Mouse (Mus musculus) CH12.LX (cell line): ENCODE results near the gene Gpatch2. TPM values are rescaled to one million over a fixed set of nuclear protein-coding genes. Genes with fewer than 3 reads are reported as not detected.

ENCODE experiments used
- DNase-seq: peaks from one replicate; pipeline ENCODE4 v3.0.0-alpha.2; 2013; ENCODE audit errors: extremely low read depth
- H3K27ac ChIP-seq: 2 replicates; pipeline ENCODE4 v1.5.1; 2012; ENCODE audit warnings: low read depth, mild to moderate bottlenecking, control low read depth, moderate library complexity; ENCODE audit not compliant: insufficient read depth
- H3K27me3 ChIP-seq: replicated peaks from 2 replicates; pipeline ENCODE3; 2012; ENCODE audit warnings: inconsistent platforms
- H3K36me3 ChIP-seq, 2 experiments: replicated peaks in 1 of 2; 2 replicates each; pipeline versions ENCODE3 to v1.6.1; 2012; ENCODE audit warnings: inconsistent platforms in 1 of 2, low read length in 1 of 2, mild to moderate bottlenecking in 1 of 2, mixed read lengths in 1 of 2, moderate library complexity in 1 of 2; ENCODE audit not compliant: control insufficient read depth in 1 of 2, insufficient read depth in 1 of 2
- H3K4me1 ChIP-seq, 2 experiments: 2 replicates each; pipeline ENCODE4 v1.6.1; 2012; ENCODE audit warnings: inconsistent platforms in 1 of 2, moderate library complexity in 1 of 2; ENCODE audit not compliant: insufficient read depth in 2 of 2, control insufficient read depth in 1 of 2
- H3K4me2 ChIP-seq: 2 replicates; pipeline ENCODE4 v1.6.1; 2012; ENCODE audit warnings: low read depth, mild to moderate bottlenecking, control low read depth; ENCODE audit not compliant: poor library complexity, insufficient read depth, severe bottlenecking
- H3K4me3 ChIP-seq, 3 experiments: fragments of 150-350 bp in 1 of 3; sonication (generic) in 1 of 3; replicated peaks in 1 of 3; 2 replicates each; pipeline versions ENCODE3 to v1.5.1; 2011 to 2012; ENCODE audit warnings: low read depth in 2 of 3, low read length in 2 of 3, mild to moderate bottlenecking in 2 of 3, moderate library complexity in 2 of 3, control low read depth in 1 of 3, improper control_type of control experiment in 1 of 3, inconsistent platforms in 1 of 3, mixed read lengths in 1 of 3; ENCODE audit not compliant: poor library complexity in 1 of 3
- H3K79me2 ChIP-seq: replicated peaks from 2 replicates; pipeline ENCODE4 v1.6.1; 2012; ENCODE audit warnings: mild to moderate bottlenecking, moderate library complexity; ENCODE audit not compliant: control insufficient read depth, poor library complexity, insufficient read depth, severe bottlenecking; ENCODE audit errors: extremely low read depth
- H3K9ac ChIP-seq: 2 replicates; pipeline ENCODE4 v1.6.1; 2012; ENCODE audit warnings: low read depth, mild to moderate bottlenecking, control low read depth, moderate library complexity; ENCODE audit not compliant: insufficient read depth
- H3K9me3 ChIP-seq: replicated peaks from 2 replicates; pipeline ENCODE3; 2012; ENCODE audit warnings: low read length, inconsistent platforms, mixed read lengths
- CHD2 ChIP-seq: IDR thresholded peaks from 2 replicates; pipeline ENCODE4 v1.6.1; 2011; ENCODE audit warnings: low read length, improper control_type of control experiment
- CTCF ChIP-seq, 2 experiments: IDR thresholded peaks in 1 of 2; conservative IDR thresholded peaks in 1 of 2; 2 replicates each; pipeline ENCODE4 v1.5.1; 2011 to 2012; ENCODE audit warnings: low read depth in 2 of 2, low read length in 2 of 2, improper control_type of control experiment in 1 of 2, inconsistent platforms in 1 of 2, mild to moderate bottlenecking in 1 of 2, moderate library complexity in 1 of 2
- E2F4 ChIP-seq: IDR thresholded peaks from 2 replicates; pipeline ENCODE4 v1.6.1; 2011; ENCODE audit warnings: low read depth, low read length, improper control_type of control experiment; ENCODE audit not compliant: insufficient replicate concordance
- ELF1 ChIP-seq: IDR thresholded peaks from 2 replicates; pipeline ENCODE4 v1.6.1; 2014; ENCODE audit warnings: low read depth, mild to moderate bottlenecking, inconsistent platforms, low read length, improper control_type of control experiment
- ETS1 ChIP-seq: conservative IDR thresholded peaks from 2 replicates; pipeline ENCODE4 v1.6.1; 2012; ENCODE audit warnings: low read depth, mild to moderate bottlenecking, inconsistent platforms, low read length, improper control_type of control experiment, moderate library complexity
- GABPA ChIP-seq: IDR thresholded peaks from 2 replicates; pipeline ENCODE4 v1.6.1; 2012; ENCODE audit warnings: low read depth, low read length, improper control_type of control experiment, inconsistent platforms; ENCODE audit not compliant: insufficient replicate concordance
- JUN ChIP-seq: IDR thresholded peaks from 2 replicates; pipeline ENCODE4 v1.6.1; 2011; ENCODE audit warnings: low read depth, mild to moderate bottlenecking, low read length, improper control_type of control experiment, moderate library complexity; ENCODE audit not compliant: insufficient read depth
- MAFK ChIP-seq: IDR thresholded peaks from 2 replicates; pipeline ENCODE4 v1.6.1; 2011; ENCODE audit warnings: low read length, improper control_type of control experiment; ENCODE audit not compliant: insufficient replicate concordance
- MAX ChIP-seq: IDR thresholded peaks from 2 replicates; pipeline ENCODE4 v1.6.1; 2011; ENCODE audit warnings: low read length, improper control_type of control experiment
- MYC ChIP-seq: IDR thresholded peaks from 2 replicates; pipeline ENCODE4 v1.6.1; 2011; ENCODE audit warnings: low read depth, mild to moderate bottlenecking, improper control_type of control experiment, low read length
- NELFE ChIP-seq: IDR thresholded peaks from 2 replicates; pipeline ENCODE4 v1.6.1; 2011; ENCODE audit warnings: low read depth, low read length, improper control_type of control experiment
- NRF1 ChIP-seq: IDR thresholded peaks from 2 replicates; pipeline ENCODE4 v1.6.1; 2014; ENCODE audit warnings: low read depth, mild to moderate bottlenecking, inconsistent platforms, low read length, improper control_type of control experiment, moderate library complexity
- PAX5 ChIP-seq: IDR thresholded peaks from 2 replicates; pipeline ENCODE4 v1.6.1; 2012; ENCODE audit warnings: low read length, inconsistent platforms, mixed read lengths
- POLR2A ChIP-seq: IDR thresholded peaks from 2 replicates; pipeline ENCODE4 v1.6.1; 2011; ENCODE audit warnings: low read depth, mild to moderate bottlenecking, improper control_type of control experiment, low read length
- POLR2AphosphoS2 ChIP-seq: IDR thresholded peaks from 2 replicates; pipeline ENCODE4 v1.6.1; 2011; ENCODE audit warnings: low read depth, low read length, improper control_type of control experiment
- RAD21 ChIP-seq: IDR thresholded peaks from 2 replicates; pipeline ENCODE4 v1.6.1; 2011; ENCODE audit warnings: low read depth, mild to moderate bottlenecking, low read length, improper control_type of control experiment, moderate library complexity
- RCOR1 ChIP-seq: conservative IDR thresholded peaks from 2 replicates; pipeline ENCODE4 v1.6.1; 2012; ENCODE audit warnings: low read depth, mild to moderate bottlenecking, inconsistent platforms, low read length, improper control_type of control experiment
- SMC3 ChIP-seq: IDR thresholded peaks from 2 replicates; pipeline ENCODE4 v1.6.1; 2011; ENCODE audit warnings: low read depth, low read length, improper control_type of control experiment
- TBP ChIP-seq: conservative IDR thresholded peaks from 2 replicates; pipeline ENCODE4 v1.6.1; 2011; ENCODE audit warnings: low read depth, low read length, improper control_type of control experiment
- UBTF ChIP-seq: IDR thresholded peaks from 2 replicates; pipeline ENCODE4 v1.6.1; 2012; ENCODE audit warnings: low read depth, mild to moderate bottlenecking, inconsistent platforms, low read length, improper control_type of control experiment, moderate library complexity
- USF2 ChIP-seq: conservative IDR thresholded peaks from 2 replicates; pipeline ENCODE4 v1.6.1; 2011; ENCODE audit warnings: low read depth, low read length, improper control_type of control experiment
- ZC3H11A ChIP-seq: IDR thresholded peaks from 2 replicates; pipeline ENCODE4 v1.6.1; 2012; ENCODE audit warnings: low read depth, mild to moderate bottlenecking, inconsistent platforms, low read length, improper control_type of control experiment
- ZMIZ1 ChIP-seq: IDR thresholded peaks from 2 replicates; pipeline ENCODE4 v1.6.1; 2012; ENCODE audit warnings: low read depth, mild to moderate bottlenecking, inconsistent platforms, low read length, improper control_type of control experiment
- dilution Hi-C: fragments of 300-500 bp; cut with MboI; formaldehyde crosslinking; loops from 2 replicates; pipeline ENCODE4 v1.14.3; 2020; ENCODE audit warnings: low sequenced_read_pairs; ENCODE audit not compliant: extremely low pct_unique_long_range_greater_than_20kb, extremely low pct_ligation_motif_present
- in situ Hi-C: fragments of 300-500 bp; cut with MboI; formaldehyde crosslinking; loops from 3 replicates; pipeline ENCODE4 v1.14.3; 2019; ENCODE audit warnings: low sequenced_read_pairs, low pct_ligation_motif_present, low pct_unique_long_range_greater_than_20kb, mixed read lengths
- polyA plus RNA-seq: library from polyadenylated mRNA; unstranded; fragments of >175 nt; gene quantifications from 2 replicates; pipeline ENCODE4 v1.2.1, GENCODE M21; 2012; ENCODE audit warnings: low read depth; ENCODE audit not compliant: insufficient read length
- total RNA-seq, 2 experiments: library from RNA; depleted of rRNA; stranded (reverse); fragments of 300-350 nt in 1 of 2; fragments of >200 nt in 1 of 2; gene quantifications; 2 replicates each; pipeline ENCODE4 v1.2.3; 2012 to 2014

The Gpatch2 gene
- total and polyA plus RNA-seq, 3 experiments = 14.1 to 17.0 (median 15.4) TPM

- TF ChIP-seq CTCF (conservative IDR thresholded peaks at IDR 0.05 in 1 of 2, IDR thresholded peaks at IDR 0.05 in 1 of 2; ENCODE audit: low read depth in 2 of 2, low read length in 2 of 2) = peak; percentile 24 to 60; a peak in 3 of 4 replicates
- TF ChIP-seq SMC3 = peak; percentile 64
- peak; percentile 58 for TF ChIP-seq RAD21
- TF ChIP-seq CHD2 = no peak
- no peak for TF ChIP-seq USF2
- TF ChIP-seq ZC3H11A = no peak
- TF ChIP-seq MAFK = no peak
- H3K27me3 ChIP-seq = no peaks in the 10 kb centered on the region
- H3K4me1 ChIP-seq = peaks cover 0 to 2% of the 10 kb centered on the region in 2 experiments; a peak in 1 of 4 replicates
- no peak overlapping the region for H3K9ac ChIP-seq
- dilution Hi-C loops (no loop called here), in situ Hi-C loops (no loop called here)
- no peaks in the 10 kb centered on the region for H3K36me3 ChIP-seq
- H3K79me2 ChIP-seq = no peaks in the 10 kb centered on the region
- no peak overlapping the region for H3K4me2 ChIP-seq
- DNase-seq = peak; percentile 57
- no peak overlapping the region for H3K27ac ChIP-seq
- no peak overlapping the region for H3K4me3 ChIP-seq
- no peaks in the 10 kb centered on the region for H3K9me3 ChIP-seq
Measured at GRCm38 (mm10) chr1:187366806-187367205, 151.5 kb downstream of the Gpatch2 start.

- Histone ChIP-seq H3K79me2 (no peaks in the 10 kb centered on the region), H3K4me3 (no peak overlapping the region), H3K9ac (no peak overlapping the region), H3K36me3 (no peaks in the 10 kb centered on the region), H3K27ac (no peak overlapping the region), H3K27me3 (no peaks in the 10 kb centered on the region), H3K4me1 (peaks cover 2% of the 10 kb centered on the region in 2 experiments; a peak in 1 of 4 replicates), H3K9me3 (no peaks in the 10 kb centered on the region), H3K4me2 (no peak overlapping the region)
- no peak for DNase-seq
- TF ChIP-seq MAX (no peak), ELF1 (no peak), UBTF (no peak), NRF1 (no peak), RCOR1 (no peak), ETS1 (no peak), MYC (no peak), GABPA (no peak), CHD2 (no peak), ZC3H11A (no peak), E2F4 (no peak), POLR2A (no peak), JUN (no peak), NELFE (no peak), TBP (no peak), POLR2AphosphoS2 (no peak), ZMIZ1 (no peak), PAX5 (no peak)
- in situ Hi-C loops = no loop called here
- dilution Hi-C loops = no loop called here
Measured at GRCm38 (mm10) chr1:187369049-187369448, 153.7 kb downstream of the Gpatch2 start.
